Mouse (Mus musculus) brain, embryonic 14.5 days (tissue): Measurements from ENCODE around the gene Ano10. TPM values are rescaled to one million over a fixed set of nuclear protein-coding genes. Genes with fewer than 3 reads are reported as not detected.

Source experiments
- DNase-seq: peaks from one replicate; pipeline ENCODE4 v3.0.0-alpha.2; 2011; ENCODE audit warnings: low read depth
- CTCF ChIP-seq: fragments of 200-500 bp; IDR thresholded peaks from 2 replicates; pipeline ENCODE4 v1.5.1; 2012; ENCODE audit warnings: inconsistent platforms, mild to moderate bottlenecking, moderate library complexity, borderline replicate concordance; ENCODE audit not compliant: insufficient read depth, insufficient read length; ENCODE audit errors: extremely low read depth
- POLR2A ChIP-seq: fragments of 200-500 bp; IDR thresholded peaks from 2 replicates; pipeline ENCODE4 v1.6.1; 2012; ENCODE audit warnings: mild to moderate bottlenecking, inconsistent platforms, borderline replicate concordance; ENCODE audit not compliant: poor library complexity, insufficient read depth, insufficient read length, severe bottlenecking; ENCODE audit errors: extremely low read depth
- polyA plus RNA-seq: library from polyadenylated mRNA; depleted of rRNA; stranded (reverse); fragments of >200 nt; gene quantifications from 2 replicates; pipeline ENCODE4 v1.2.3, GENCODE M21; 2012

Ano10 gene
- polyA plus RNA-seq, 1 experiment, result 41.6 TPM

GRCm38 (mm10) chr9:122285833-122286310, 8.4 kb downstream of the Ano10 start:
- DNase-seq, result no peak
- TF ChIP-seq CTCF (no peak), POLR2A (no peak)

GRCm38 (mm10) chr9:122285146-122285832, 8.9 kb downstream of the Ano10 start:
- peak; percentile 86 for DNase-seq
- TF ChIP-seq POLR2A, result no peak
- peak; percentile 33; the same call in 1 of the 2 replicates for TF ChIP-seq CTCF

- no peak for DNase-seq
- TF ChIP-seq POLR2A (no peak), CTCF (no peak)
These were observed 9.5 kb downstream of the Ano10 start for GRCm38 (mm10) chr9:122284696-122285095.

- no peak for DNase-seq
- no peak for TF ChIP-seq POLR2A
- no peak for TF ChIP-seq CTCF
These were observed 13.2 kb downstream of the Ano10 start for GRCm38 (mm10) chr9:122281004-122281403.

- no peak for DNase-seq
- TF ChIP-seq POLR2A, result no peak
- TF ChIP-seq CTCF, result no peak
These were observed 17.6 kb downstream of the Ano10 start for GRCm38 (mm10) chr9:122276665-122277064.

GRCm38 (mm10) chr9:122276134-122276533, 18.1 kb downstream of the Ano10 start:
- TF ChIP-seq POLR2A, result no peak
- DNase-seq, result no peak

GRCm38 (mm10) chr9:122274346-122274745, 19.9 kb downstream of the Ano10 start:
- TF ChIP-seq CTCF (no peak), POLR2A (no peak)
- no peak for DNase-seq

GRCm38 (mm10) chr9:122273879-122274278, 20.3 kb downstream of the Ano10 start:
- TF ChIP-seq POLR2A (no peak), CTCF (no peak)
- DNase-seq, result no peak

- no peak for TF ChIP-seq CTCF
- no peak for TF ChIP-seq POLR2A
- no peak for DNase-seq
These were observed 22.4 kb downstream of the Ano10 start for GRCm38 (mm10) chr9:122271866-122272265.

GRCm38 (mm10) chr9:122271318-122271717, 22.9 kb downstream of the Ano10 start:
- TF ChIP-seq POLR2A, result no peak
- TF ChIP-seq CTCF, result no peak
- no peak for DNase-seq

GRCm38 (mm10) chr9:122270913-122271312, 23.3 kb downstream of the Ano10 start:
- no peak for DNase-seq
- TF ChIP-seq CTCF, result no peak

GRCm38 (mm10) chr9:122269256-122270041, 24.8 kb downstream of the Ano10 start:
- DNase-seq, result peak; percentile 54
- TF ChIP-seq CTCF (no peak), POLR2A (no peak)
